Mouse (Mus musculus): ENCODE measurements around the gene Golga1. TPM values are rescaled to one million over a fixed set of nuclear protein-coding genes. Genes with fewer than 3 reads are reported as not detected.

Gene Golga1
- total RNA-seq, 1 experiment, result 9.1 TPM

DNA sequence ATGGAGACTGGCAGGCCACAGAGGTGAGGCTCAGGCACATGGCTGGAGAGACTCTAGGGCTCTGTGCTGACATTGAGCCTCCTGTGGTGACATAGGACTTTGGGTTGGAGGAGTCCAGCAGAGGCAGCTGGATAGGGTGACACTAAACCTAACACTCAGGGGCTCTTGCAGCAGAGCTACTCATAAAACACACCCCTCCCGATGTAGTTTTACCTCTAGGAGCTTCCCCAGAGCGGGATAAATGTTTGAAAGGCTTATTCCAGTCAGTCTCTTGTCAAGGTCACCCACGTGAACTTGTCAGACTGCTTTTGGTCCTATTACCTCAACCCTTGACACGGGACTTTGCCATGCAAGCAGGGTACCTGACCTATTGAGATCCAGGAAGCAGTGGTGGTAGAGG lies 66.0 kb downstream of the Golga1 start:
- H3K9ac ChIP-seq (ENCODE audit: insufficient read depth, low read depth, low read length, poor library complexity, severe bottlenecking), result no peak overlapping the region
- H3K27ac ChIP-seq (ENCODE audit: insufficient read depth, low read depth, low read length, poor library complexity, severe bottlenecking), result no peak overlapping the region
- no peaks in the 10 kb centered on the region for H3K9me3 ChIP-seq (ENCODE audit: control insufficient read depth, insufficient read depth, low read depth, low read length)
- H3K36me3 ChIP-seq (ENCODE audit: control insufficient read depth, insufficient read depth, low read length, poor library complexity, severe bottlenecking), result peaks cover 45% of the 10 kb centered on the region
- no peak for TF ChIP-seq ZNF384 (IDR thresholded peaks at IDR 0.05; ENCODE audit: low read depth, low read length)
- no peak for TF ChIP-seq ZC3H11A (IDR thresholded peaks at IDR 0.05; ENCODE audit: borderline replicate concordance, low read depth, low read length)
- no peak for TF ChIP-seq MAFK (IDR thresholded peaks at IDR 0.05; ENCODE audit: insufficient read depth, low read depth, low read length)
- DNase-seq (ENCODE audit: low read depth, low spot score), result no peak
- H3K4me3 ChIP-seq (ENCODE audit: insufficient read depth in 1 of 2, low read depth in 1 of 2, low read length in 2 of 2, poor library complexity in 1 of 2, severe bottlenecking in 1 of 2), result no peak overlapping the region
- in situ Hi-C loops (cut with MboI; ENCODE audit: low sequenced_read_pairs in 2 of 2, unreplicated experiment in 2 of 2), result loop anchor here in 1 of 2 experiments (5.0 kb wide), 1 partner anchor 67 kb away; the partner anchor contains the start of gene Olfml2a
- peaks cover 0 to 16% of the 10 kb centered on the region in 2 experiments; a peak in 1 of 4 replicates for H3K4me1 ChIP-seq (ENCODE audit: control insufficient read depth in 2 of 2, insufficient read depth in 2 of 2, low read length in 2 of 2, poor library complexity in 1 of 2)

GRCm38 (mm10) chr2:38997386-38998374 lies 67.7 kb downstream of the Golga1 start, which contains the start of gene Wdr38:
Gene Wdr38, plus strand, starts transcription at chr2:38997476.
- Histone ChIP-seq H3K9me3 (ENCODE audit: control insufficient read depth, insufficient read depth, low read depth, low read length) (no peaks in the 10 kb centered on the region), H3K27ac (ENCODE audit: insufficient read depth, low read depth, low read length, poor library complexity, severe bottlenecking) (no peak within 1 kb of the TSS), H3K36me3 (ENCODE audit: control insufficient read depth, insufficient read depth, low read length, poor library complexity, severe bottlenecking) (peaks cover 28% of the 10 kb centered on the region), H3K9ac (ENCODE audit: insufficient read depth, low read depth, low read length, poor library complexity, severe bottlenecking) (peak within 1 kb of the TSS; percentile 33; the same call in 1 of the 2 replicates), H3K4me1 (ENCODE audit: control insufficient read depth in 2 of 2, insufficient read depth in 2 of 2, low read length in 2 of 2, poor library complexity in 1 of 2) (peaks cover 0 to 13% of the 10 kb centered on the region in 2 experiments; a peak in 1 of 4 replicates), H3K4me3 (ENCODE audit: insufficient read depth in 1 of 2, low read depth in 1 of 2, low read length in 2 of 2, poor library complexity in 1 of 2, severe bottlenecking in 1 of 2) (peak within 1 kb of the TSS; percentile 27 to 65; a peak in 3 of 4 replicates)
- peak; percentile 69 for DNase-seq (ENCODE audit: low read depth, low spot score)
- no peak for TF ChIP-seq HCFC1 (IDR thresholded peaks at IDR 0.05; ENCODE audit: borderline replicate concordance, insufficient read depth, low read length)
- TF ChIP-seq ZC3H11A (IDR thresholded peaks at IDR 0.05; ENCODE audit: borderline replicate concordance, low read depth, low read length), result peak; percentile 41; the same call in 1 of the 2 replicates
- TF ChIP-seq ZNF384 (IDR thresholded peaks at IDR 0.05; ENCODE audit: low read depth, low read length), result no peak
- no peak for TF ChIP-seq CHD2 (IDR thresholded peaks at IDR 0.05; ENCODE audit: low read depth, low read length)
- TF ChIP-seq MAFK (IDR thresholded peaks at IDR 0.05; ENCODE audit: insufficient read depth, low read depth, low read length), result no peak
- in situ Hi-C loops (cut with MboI; ENCODE audit: low sequenced_read_pairs in 2 of 2, unreplicated experiment in 2 of 2), result loop anchor here in 1 of 2 experiments (5.0 kb wide), 1 partner anchor 65 kb away; the partner anchor contains the start of gene Olfml2a

GRCm38 (mm10) chr2:38992452-38992851 lies 72.9 kb downstream of the Golga1 start:
- TF ChIP-seq MAFK (IDR thresholded peaks at IDR 0.05; ENCODE audit: insufficient read depth, low read depth, low read length) (no peak), ZNF384 (IDR thresholded peaks at IDR 0.05; ENCODE audit: low read depth, low read length) (no peak), HCFC1 (IDR thresholded peaks at IDR 0.05; ENCODE audit: borderline replicate concordance, insufficient read depth, low read length) (no peak), CHD2 (IDR thresholded peaks at IDR 0.05; ENCODE audit: low read depth, low read length) (no peak), ZC3H11A (IDR thresholded peaks at IDR 0.05; ENCODE audit: borderline replicate concordance, low read depth, low read length) (no peak)
- Histone ChIP-seq H3K9ac (ENCODE audit: insufficient read depth, low read depth, low read length, poor library complexity, severe bottlenecking) (no peak overlapping the region), H3K36me3 (ENCODE audit: control insufficient read depth, insufficient read depth, low read length, poor library complexity, severe bottlenecking) (no peaks in the 10 kb centered on the region), H3K9me3 (ENCODE audit: control insufficient read depth, insufficient read depth, low read depth, low read length) (no peaks in the 10 kb centered on the region), H3K4me3 (ENCODE audit: insufficient read depth in 1 of 2, low read depth in 1 of 2, low read length in 2 of 2, poor library complexity in 1 of 2, severe bottlenecking in 1 of 2) (no peak overlapping the region), H3K27ac (ENCODE audit: insufficient read depth, low read depth, low read length, poor library complexity, severe bottlenecking) (no peak overlapping the region), H3K4me1 (ENCODE audit: control insufficient read depth in 2 of 2, insufficient read depth in 2 of 2, low read length in 2 of 2, poor library complexity in 1 of 2) (peaks cover 5 to 7% of the 10 kb centered on the region in 2 experiments; a peak in 2 of 4 replicates)
- in situ Hi-C loops (cut with MboI; ENCODE audit: low sequenced_read_pairs in 2 of 2, unreplicated experiment in 2 of 2), result no loop called here
- DNase-seq (ENCODE audit: low read depth, low spot score), result no peak

DNA sequence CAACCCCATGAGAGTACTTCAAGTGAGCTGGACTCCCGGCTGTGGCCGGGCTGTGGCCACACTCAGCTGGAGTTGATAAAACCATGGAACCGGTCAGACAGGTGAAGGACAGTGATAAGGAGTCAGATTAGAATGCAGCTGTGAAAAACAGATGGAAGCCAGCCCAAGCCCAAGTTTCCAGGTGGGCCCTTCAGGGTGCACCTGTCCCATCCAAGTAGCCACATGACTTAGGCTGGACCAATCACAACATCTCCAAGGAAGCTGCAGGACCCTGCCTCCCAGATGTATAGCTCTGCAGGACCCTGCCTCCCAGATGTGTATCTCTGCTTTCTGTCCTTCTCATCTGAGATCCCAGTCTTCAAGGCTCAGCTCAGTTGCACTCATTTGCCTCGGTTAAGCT lies 73.3 kb downstream of the Golga1 start:
- in situ Hi-C loops (cut with MboI; ENCODE audit: low sequenced_read_pairs in 2 of 2, unreplicated experiment in 2 of 2), result no loop called here
- Histone ChIP-seq H3K4me3 (ENCODE audit: insufficient read depth in 1 of 2, low read depth in 1 of 2, low read length in 2 of 2, poor library complexity in 1 of 2, severe bottlenecking in 1 of 2) (no peak overlapping the region), H3K9ac (ENCODE audit: insufficient read depth, low read depth, low read length, poor library complexity, severe bottlenecking) (no peak overlapping the region), H3K27ac (ENCODE audit: insufficient read depth, low read depth, low read length, poor library complexity, severe bottlenecking) (no peak overlapping the region), H3K4me1 (ENCODE audit: control insufficient read depth in 2 of 2, insufficient read depth in 2 of 2, low read length in 2 of 2, poor library complexity in 1 of 2) (peaks cover 5 to 8% of the 10 kb centered on the region in 2 experiments; a peak in 2 of 4 replicates), H3K9me3 (ENCODE audit: control insufficient read depth, insufficient read depth, low read depth, low read length) (no peaks in the 10 kb centered on the region), H3K36me3 (ENCODE audit: control insufficient read depth, insufficient read depth, low read length, poor library complexity, severe bottlenecking) (no peaks in the 10 kb centered on the region)
- TF ChIP-seq ZNF384 (IDR thresholded peaks at IDR 0.05; ENCODE audit: low read depth, low read length) (no peak), MAFK (IDR thresholded peaks at IDR 0.05; ENCODE audit: insufficient read depth, low read depth, low read length) (no peak)
- no peak for DNase-seq (ENCODE audit: low read depth, low spot score)
